In the genomic region with DNA sequence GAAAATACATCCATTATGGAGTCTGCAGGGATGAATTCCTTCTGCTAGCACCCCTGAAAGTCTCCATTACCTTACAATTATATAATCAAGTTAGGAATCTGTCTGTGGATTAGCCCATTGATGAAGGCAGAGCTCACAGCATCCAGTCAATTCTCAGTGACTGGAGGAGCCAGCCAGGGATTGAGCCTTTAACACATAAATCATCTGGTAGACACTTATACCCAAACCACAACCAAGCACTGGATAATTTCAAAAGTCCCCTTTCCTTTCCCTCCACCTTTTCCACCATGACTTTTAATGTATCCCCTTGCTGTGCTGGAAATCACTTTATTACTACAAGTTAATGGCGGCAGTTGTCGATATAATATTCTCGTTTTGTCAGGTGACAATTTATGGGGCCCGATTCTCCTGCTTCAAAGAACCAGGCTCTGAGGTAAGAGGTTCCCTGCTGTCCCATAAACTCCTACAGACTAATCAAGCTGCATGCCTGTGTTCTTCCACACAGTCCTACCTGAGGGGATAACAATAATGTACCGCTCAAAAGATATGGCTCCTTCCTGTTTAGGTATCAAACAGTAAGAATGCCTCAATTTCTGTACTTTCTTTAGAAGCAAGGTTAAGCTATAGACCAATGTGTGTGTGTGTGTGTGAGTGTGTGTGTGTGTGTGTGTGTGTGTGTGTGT, we compare ENCODE assay signal across 29 mouse cellular contexts. TPM values are rescaled to one million over a fixed set of nuclear protein-coding genes. Genes with fewer than 3 reads are reported as not detected.
A peak's percentile ranks its signal among the peaks of the same experiment; 100 is the strongest.
DNase-seq lines count a peak whose midpoint lies in the region; ATAC-seq and TF ChIP-seq lines count a peak whose summit lies in the region.
"Had no signal": no experiment of that assay in that cellular context is flagged by ENCODE, and none has a peak within 500 bp of the region (broad histone marks: within the 10 kb centered on the region; RNA-seq: fewer than 3 reads in every experiment).

No protein-coding gene starts in this region.

- peaks cover 22% of the 10 kb centered on the region for H3K4me1 ChIP-seq in forebrain, embryonic 12.5 days
- no peaks in the 10 kb centered on the region for H3K4me1 ChIP-seq in forebrain, postnatal 0 days (ENCODE audit: insufficient read depth)
- peaks cover 30% of the 10 kb centered on the region for H3K4me1 ChIP-seq in neural tube, embryonic 13.5 days (replicated peaks)
- peaks cover 24% of the 10 kb centered on the region for H3K4me1 ChIP-seq in midbrain, embryonic 14.5 days (ENCODE audit: control insufficient read depth, insufficient read depth, low read length)
- H3K4me1 ChIP-seq: embryonic facial prominence, embryonic 15.5 days; liver, embryonic 13.5 days; stomach, embryonic 15.5 days had no signal

- peak overlapping the region; percentile 66 for H3K27ac ChIP-seq in forebrain, embryonic 12.5 days
- no peak overlapping the region for H3K27ac ChIP-seq in forebrain, postnatal 0 days (ENCODE audit: low read depth, low read length)
- peak overlapping the region; percentile 83 for H3K27ac ChIP-seq in neural tube, embryonic 13.5 days (replicated peaks)
- peak overlapping the region; percentile 66; the same call in 1 of the 2 replicates for H3K27ac ChIP-seq in midbrain, embryonic 14.5 days (replicated peaks; ENCODE audit: low read depth, low read length)
- H3K27ac ChIP-seq: embryonic facial prominence, embryonic 15.5 days; limb, embryonic 13.5 days; liver, embryonic 13.5 days; neural tube, embryonic 12.5 days; stomach, embryonic 15.5 days had no signal

- no peak overlapping the region for H3K4me3 ChIP-seq in forebrain, embryonic 12.5 days (replicated peaks)
- no peak overlapping the region for H3K4me3 ChIP-seq in forebrain, postnatal 0 days (ENCODE audit: low read depth, low read length)
- H3K4me3 ChIP-seq in neural tube, embryonic 13.5 days = no peak overlapping the region
- H3K4me3 ChIP-seq in midbrain, embryonic 14.5 days (replicated peaks; ENCODE audit: low read depth, low read length) = no peak overlapping the region
- H3K4me3 ChIP-seq: embryonic facial prominence, embryonic 15.5 days; limb, embryonic 13.5 days; liver, embryonic 13.5 days; neural tube, embryonic 12.5 days; stomach, embryonic 15.5 days had no signal

- ATAC-seq in forebrain, embryonic 12.5 days (ENCODE audit: low FRiP score) = no peak
- no peak for ATAC-seq in forebrain, postnatal 0 days
- peak; percentile 64; the same call in 1 of the 2 replicates for ATAC-seq in neural tube, embryonic 13.5 days (ENCODE audit: low read depth)
- no peak for ATAC-seq in midbrain, embryonic 14.5 days (ENCODE audit: low FRiP score, low TSS enrichment)
- ATAC-seq: intestine, postnatal 0 days had no signal

- no peaks in the 10 kb centered on the region for H3K9me3 ChIP-seq in forebrain, embryonic 12.5 days
- H3K9me3 ChIP-seq in forebrain, postnatal 0 days (ENCODE audit: low read length) = no peaks in the 10 kb centered on the region
- H3K9me3 ChIP-seq in neural tube, embryonic 13.5 days = no peaks in the 10 kb centered on the region
- no peaks in the 10 kb centered on the region for H3K9me3 ChIP-seq in midbrain, embryonic 14.5 days (ENCODE audit: control insufficient read depth, low read length)
- H3K9me3 ChIP-seq: embryonic facial prominence, embryonic 15.5 days; limb, embryonic 13.5 days; liver, embryonic 13.5 days; neural tube, embryonic 12.5 days; stomach, embryonic 15.5 days had no signal

- no peak overlapping the region for H3K4me2 ChIP-seq in forebrain, embryonic 12.5 days
- no peak overlapping the region for H3K4me2 ChIP-seq in forebrain, postnatal 0 days (ENCODE audit: low read depth)
- no peak overlapping the region for H3K4me2 ChIP-seq in neural tube, embryonic 13.5 days
- H3K4me2 ChIP-seq in midbrain, embryonic 14.5 days (ENCODE audit: low read length) = no peak overlapping the region
- H3K4me2 ChIP-seq: embryonic facial prominence, embryonic 15.5 days; heart, embryonic 11.5 days; limb, embryonic 13.5 days; liver, embryonic 13.5 days; neural tube, embryonic 12.5 days; stomach, embryonic 15.5 days had no signal

- WGBS in forebrain, embryonic 12.5 days = 98% methylated on average over 5 of the region's 5 CpGs
- WGBS in forebrain, postnatal 0 days = 95% methylated on average over 5 of the region's 5 CpGs
- WGBS in neural tube, embryonic 13.5 days = 65% methylated on average over 5 of the region's 5 CpGs
- 95% methylated on average over 5 of the region's 5 CpGs for WGBS in midbrain, embryonic 14.5 days

- H3K36me3 ChIP-seq in forebrain, embryonic 12.5 days (replicated peaks) = no peaks in the 10 kb centered on the region
- no peaks in the 10 kb centered on the region for H3K36me3 ChIP-seq in forebrain, postnatal 0 days (ENCODE audit: insufficient read depth)
- no peaks in the 10 kb centered on the region for H3K36me3 ChIP-seq in neural tube, embryonic 13.5 days
- no peaks in the 10 kb centered on the region for H3K36me3 ChIP-seq in midbrain, embryonic 14.5 days (ENCODE audit: control insufficient read depth, insufficient read depth, low read length)
- H3K36me3 ChIP-seq: embryonic facial prominence, embryonic 15.5 days; limb, embryonic 13.5 days; liver, embryonic 13.5 days; neural tube, embryonic 12.5 days; stomach, embryonic 15.5 days had no signal

- H3K27me3 ChIP-seq in forebrain, embryonic 12.5 days = no peaks in the 10 kb centered on the region
- H3K27me3 ChIP-seq in forebrain, postnatal 0 days (ENCODE audit: insufficient read depth, low read length) = no peaks in the 10 kb centered on the region
- no peaks in the 10 kb centered on the region for H3K27me3 ChIP-seq in neural tube, embryonic 13.5 days
- H3K27me3 ChIP-seq in midbrain, embryonic 14.5 days (ENCODE audit: control insufficient read depth, insufficient read depth, low read length) = no peaks in the 10 kb centered on the region
- H3K27me3 ChIP-seq: embryonic facial prominence, embryonic 15.5 days; neural tube, embryonic 12.5 days; stomach, embryonic 15.5 days had no signal

- H3K9ac ChIP-seq in forebrain, embryonic 12.5 days = no peak overlapping the region
- no peak overlapping the region for H3K9ac ChIP-seq in forebrain, postnatal 0 days
- H3K9ac ChIP-seq in neural tube, embryonic 13.5 days = no peak overlapping the region
- no peak overlapping the region for H3K9ac ChIP-seq in midbrain, embryonic 14.5 days (replicated peaks; ENCODE audit: low read length)
- H3K9ac ChIP-seq: embryonic facial prominence, embryonic 15.5 days; limb, embryonic 13.5 days; liver, embryonic 13.5 days; neural tube, embryonic 12.5 days; stomach, embryonic 15.5 days had no signal

- no peak for DNase-seq in forebrain, postnatal 0 days
- DNase-seq in neural tube, embryonic 10.5 days (ENCODE audit: extremely low spot score, low spot score) = no peak
- DNase-seq in midbrain, embryonic 14.5 days = no peak
- no peak for DNase-seq in embryo, embryonic 9.5 days (ENCODE audit: extremely low spot score)
- DNase-seq in urinary bladder, postnatal 4 days (ENCODE audit: low spot score in 2 of 2) = no peak
- DNase-seq: adrenal gland, postnatal 25 days; kidney, postnatal 25 days; liver, embryonic 13.5 days; lung, adult 2 months; right cerebral cortex, adult 18-20 months; right cerebral cortex, postnatal 4 days; thymus, postnatal 25 days had no signal

- no peak for TF ChIP-seq CTCF in forebrain, postnatal 0 days (IDR thresholded peaks at IDR 0.05; ENCODE audit: low read depth)

RNA-seq across cellular contexts. Expression of a gene that starts 2.4 kb away (rescaled TPM):
- polyA plus RNA-seq in forebrain, embryonic 12.5 days (2016; fragmentation: Nextera tagmentation; extraction: Ambion mirVana) = not detected in 2 replicates
- total RNA-seq in forebrain, postnatal 0 days (2014; rRNA removed) = not detected in 2 replicates
- polyA plus RNA-seq in forebrain, postnatal 0 days (2015; fragmentation: Nextera tagmentation; extraction: Ambion mirVana) = 0.48 and 0.64 TPM in 2 replicates
- not detected in 2 replicates for polyA plus RNA-seq in neural tube, embryonic 13.5 days (2015; fragmentation: Nextera tagmentation; extraction: Ambion mirVana)
- 0.78 and 0.89 TPM in 2 replicates for polyA plus RNA-seq in midbrain, embryonic 14.5 days (2014; fragmentation: Nextera tagmentation; extraction: Ambion mirVana)
- total RNA-seq: adrenal gland, postnatal 25 days; gastrocnemius, adult 8-10 months; granulocyte monocyte progenitor cell, adult 5-6 weeks; layer of hippocampus, adult 8-10 months; left cerebral cortex, adult 18-20 months; left cerebral cortex, postnatal 25 days; megakaryocyte, adult 5-6 weeks had no signal
- polyA plus RNA-seq: embryonic facial prominence, embryonic 15.5 days; frontal cortex, adult 2 months; heart, embryonic 11.5 days; heart, postnatal 0 days; intestine, postnatal 0 days; kidney, embryonic 14.5 days; limb, embryonic 13.5 days; liver, embryonic 13.5 days; lung, adult 2 months; stomach, embryonic 15.5 days had no signal

RNA-seq across cellular contexts. Expression of a gene that starts 15.7 kb away (rescaled TPM):
- polyA plus RNA-seq in forebrain, embryonic 12.5 days (2016; fragmentation: Nextera tagmentation; extraction: Ambion mirVana) = 5.2 and 5.3 TPM in 2 replicates
- total RNA-seq in forebrain, postnatal 0 days (2014; rRNA removed) = 5.5 and 7.5 TPM in 2 replicates
- polyA plus RNA-seq in forebrain, postnatal 0 days (2015; fragmentation: Nextera tagmentation; extraction: Ambion mirVana) = 5.2 and 10.2 TPM in 2 replicates
- 12.0 and 12.9 TPM in 2 replicates for polyA plus RNA-seq in neural tube, embryonic 13.5 days (2015; fragmentation: Nextera tagmentation; extraction: Ambion mirVana)
- 9.7 and 11.3 TPM in 2 replicates for polyA plus RNA-seq in midbrain, embryonic 14.5 days (2014; fragmentation: Nextera tagmentation; extraction: Ambion mirVana)
